Mouse (Mus musculus): ENCODE measurements around the gene Syn3. TPM values are rescaled to one million over a fixed set of nuclear protein-coding genes. Genes with fewer than 3 reads are reported as not detected.
A peak's percentile ranks its signal among the peaks of the same experiment; 100 is the strongest.

The Syn3 gene
- polyA plus RNA-seq, 2 experiments = 0.11 to 0.14 TPM

- peaks cover 32% of the 10 kb centered on the region for H3K36me3 ChIP-seq (replicated peaks; ENCODE audit: control insufficient read depth, insufficient read depth, low read depth)
- H3K4me1 ChIP-seq (replicated peaks; ENCODE audit: control insufficient read depth in 2 of 2, insufficient read depth in 2 of 2, low read length in 1 of 2) = peaks cover 0 to 16% of the 10 kb centered on the region in 2 experiments; a peak in 2 of 4 replicates
- peak; percentile 69 for TF ChIP-seq EP300 (IDR thresholded peaks at IDR 0.05; ENCODE audit: low read depth)
- TF ChIP-seq CTCF (IDR thresholded peaks at IDR 0.05; ENCODE audit: low read depth) = no peak
- no peak overlapping the region for H3K4me3 ChIP-seq (ENCODE audit: insufficient read depth in 1 of 2, low read depth in 2 of 2, low read length in 2 of 2)
- 37% methylated on average over 10 of the region's 10 CpGs for WGBS (ENCODE audit: insufficient replicate concordance)
- H3K27me3 ChIP-seq (ENCODE audit: control insufficient read depth, insufficient read depth, low read length) = no peaks in the 10 kb centered on the region
- H3K9ac ChIP-seq (replicated peaks) = no peak overlapping the region; the same call in 1 of the 2 replicates
- no peak overlapping the region for H3K4me2 ChIP-seq (ENCODE audit: low read depth)
- no peak overlapping the region for H3K27ac ChIP-seq
- DNase-seq (ENCODE audit: low read depth in 3 of 3, low spot score in 3 of 3) (peak in 2 of 3 experiments; percentile 26 to 55), ATAC-seq (ENCODE audit: insufficient read depth) (peak; percentile 77)
- H3K9me3 ChIP-seq (ENCODE audit: control insufficient read depth, low read length) = no peaks in the 10 kb centered on the region
Measured at GRCm38 (mm10) chr10:86052818-86053522, 445.7 kb downstream of the Syn3 start.

GRCm38 (mm10) chr10:86050522-86050921 lies 448.2 kb downstream of the Syn3 start:
- peaks cover 0 to 16% of the 10 kb centered on the region in 2 experiments; a peak in 2 of 4 replicates for H3K4me1 ChIP-seq (replicated peaks; ENCODE audit: control insufficient read depth in 2 of 2, insufficient read depth in 2 of 2, low read length in 1 of 2)
- peaks cover 54% of the 10 kb centered on the region for H3K36me3 ChIP-seq (replicated peaks; ENCODE audit: control insufficient read depth, insufficient read depth, low read depth)
- no peak overlapping the region for H3K9ac ChIP-seq (replicated peaks)
- no peak overlapping the region for H3K4me2 ChIP-seq (ENCODE audit: low read depth)
- ATAC-seq (ENCODE audit: insufficient read depth) = no peak
- H3K27ac ChIP-seq = no peak overlapping the region
- no peak for TF ChIP-seq CTCF (IDR thresholded peaks at IDR 0.05; ENCODE audit: low read depth)
- no peak for TF ChIP-seq EP300 (IDR thresholded peaks at IDR 0.05; ENCODE audit: low read depth)
- H3K9me3 ChIP-seq (ENCODE audit: control insufficient read depth, low read length) = no peaks in the 10 kb centered on the region
- DNase-seq (ENCODE audit: low read depth in 3 of 3, low spot score in 3 of 3) = no peak
- H3K4me3 ChIP-seq (ENCODE audit: insufficient read depth in 1 of 2, low read depth in 2 of 2, low read length in 2 of 2) = no peak overlapping the region
- WGBS (ENCODE audit: insufficient replicate concordance) = 88% methylated on average over 2 of the region's 2 CpGs
- H3K27me3 ChIP-seq (ENCODE audit: control insufficient read depth, insufficient read depth, low read length) = no peaks in the 10 kb centered on the region

- no peak overlapping the region for H3K27ac ChIP-seq
- H3K36me3 ChIP-seq (replicated peaks; ENCODE audit: control insufficient read depth, insufficient read depth, low read depth) = peaks cover 79% of the 10 kb centered on the region
- ATAC-seq (ENCODE audit: insufficient read depth) (no peak), DNase-seq (ENCODE audit: low read depth in 3 of 3, low spot score in 3 of 3) (no peak)
- no peak overlapping the region for H3K9ac ChIP-seq (replicated peaks)
- no peak overlapping the region for H3K4me3 ChIP-seq (ENCODE audit: insufficient read depth in 1 of 2, low read depth in 2 of 2, low read length in 2 of 2)
- TF ChIP-seq CTCF (IDR thresholded peaks at IDR 0.05; ENCODE audit: low read depth) (no peak), EP300 (IDR thresholded peaks at IDR 0.05; ENCODE audit: low read depth) (no peak)
- H3K9me3 ChIP-seq (ENCODE audit: control insufficient read depth, low read length) = no peaks in the 10 kb centered on the region
- WGBS (ENCODE audit: insufficient replicate concordance) = 84% methylated on average over 9 of the region's 9 CpGs
- no peak overlapping the region for H3K4me2 ChIP-seq (ENCODE audit: low read depth)
- H3K4me1 ChIP-seq (replicated peaks; ENCODE audit: control insufficient read depth in 2 of 2, insufficient read depth in 2 of 2, low read length in 1 of 2) = peaks cover 0 to 5% of the 10 kb centered on the region in 2 experiments; a peak in 2 of 4 replicates
- H3K27me3 ChIP-seq (ENCODE audit: control insufficient read depth, insufficient read depth, low read length) = no peaks in the 10 kb centered on the region
Measured at GRCm38 (mm10) chr10:86047786-86048185, 450.9 kb downstream of the Syn3 start.

GRCm38 (mm10) chr10:86046371-86046770 lies 452.3 kb downstream of the Syn3 start:
- H3K4me2 ChIP-seq (ENCODE audit: low read depth) = no peak overlapping the region
- 89% methylated on average over 1 of the region's 1 CpGs for WGBS (ENCODE audit: insufficient replicate concordance)
- H3K4me3 ChIP-seq (ENCODE audit: insufficient read depth in 1 of 2, low read depth in 2 of 2, low read length in 2 of 2) = no peak overlapping the region
- ATAC-seq (ENCODE audit: insufficient read depth) (no peak), DNase-seq (ENCODE audit: low read depth in 3 of 3, low spot score in 3 of 3) (no peak)
- no peak overlapping the region for H3K9ac ChIP-seq (replicated peaks)
- H3K9me3 ChIP-seq (ENCODE audit: control insufficient read depth, low read length) = no peaks in the 10 kb centered on the region
- no peak for TF ChIP-seq CTCF (IDR thresholded peaks at IDR 0.05; ENCODE audit: low read depth)
- TF ChIP-seq EP300 (IDR thresholded peaks at IDR 0.05; ENCODE audit: low read depth) = no peak
- H3K27me3 ChIP-seq (ENCODE audit: control insufficient read depth, insufficient read depth, low read length) = no peaks in the 10 kb centered on the region
- H3K4me1 ChIP-seq (replicated peaks; ENCODE audit: control insufficient read depth in 2 of 2, insufficient read depth in 2 of 2, low read length in 1 of 2) = no peaks in the 10 kb centered on the region; a peak in 1 of 4 replicates
- peaks cover 88% of the 10 kb centered on the region for H3K36me3 ChIP-seq (replicated peaks; ENCODE audit: control insufficient read depth, insufficient read depth, low read depth)
- H3K27ac ChIP-seq = no peak overlapping the region

GRCm38 (mm10) chr10:86044066-86044465 lies 454.6 kb downstream of the Syn3 start:
- H3K27ac ChIP-seq = no peak overlapping the region
- no peak for ATAC-seq (ENCODE audit: insufficient read depth)
- peaks cover 75% of the 10 kb centered on the region for H3K36me3 ChIP-seq (replicated peaks; ENCODE audit: control insufficient read depth, insufficient read depth, low read depth)
- H3K4me1 ChIP-seq (replicated peaks; ENCODE audit: control insufficient read depth in 2 of 2, insufficient read depth in 2 of 2, low read length in 1 of 2) = no peaks in the 10 kb centered on the region
- H3K9ac ChIP-seq (replicated peaks) = no peak overlapping the region
- no peak overlapping the region for H3K4me2 ChIP-seq (ENCODE audit: low read depth)
- WGBS (ENCODE audit: insufficient replicate concordance) = 92% methylated on average over 8 of the region's 8 CpGs
- H3K4me3 ChIP-seq (ENCODE audit: insufficient read depth in 1 of 2, low read depth in 2 of 2, low read length in 2 of 2) = no peak overlapping the region
- H3K9me3 ChIP-seq (ENCODE audit: control insufficient read depth, low read length) = no peaks in the 10 kb centered on the region
- H3K27me3 ChIP-seq (ENCODE audit: control insufficient read depth, insufficient read depth, low read length) = no peaks in the 10 kb centered on the region
- TF ChIP-seq CTCF (IDR thresholded peaks at IDR 0.05; ENCODE audit: low read depth) = no peak
- TF ChIP-seq EP300 (IDR thresholded peaks at IDR 0.05; ENCODE audit: low read depth) = no peak
- no peak for DNase-seq (ENCODE audit: low read depth in 3 of 3, low spot score in 3 of 3)
